Mouse (Mus musculus) kidney, adult 11 months (tissue): ENCODE data around the gene Car15.
A peak's percentile ranks its signal among the peaks of the same experiment; 100 is the strongest.

Source experiments
- DNase-seq: peaks from one replicate; pipeline ENCODE4 v3.0.0; 2022

Car15 gene

DNA sequence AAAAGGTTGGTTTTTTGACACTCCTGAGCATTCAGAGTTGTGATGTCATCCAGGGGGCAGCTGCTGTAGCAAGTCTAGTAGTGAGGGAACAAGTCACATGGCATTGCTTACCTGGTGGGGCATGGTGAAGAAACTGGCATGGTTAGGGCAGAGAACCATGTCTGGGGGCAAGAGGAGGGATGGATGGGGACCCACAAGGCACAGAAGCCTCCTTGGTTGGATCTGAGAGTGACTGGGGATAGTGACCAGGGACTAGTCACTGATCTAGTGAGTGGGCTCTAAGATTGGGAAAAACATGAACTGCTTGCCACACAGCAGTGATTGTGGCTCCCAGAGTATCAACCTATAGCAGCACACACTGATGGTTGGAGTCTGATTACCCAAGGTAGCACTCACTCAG lies 38.6 kb downstream of the Car15 start:
- DNase-seq, result no peak

- DNase-seq, result peak; percentile 56
Measured at GRCm38 (mm10) chr16:17798321-17799180, 39.6 kb downstream of the Car15 start.

DNA sequence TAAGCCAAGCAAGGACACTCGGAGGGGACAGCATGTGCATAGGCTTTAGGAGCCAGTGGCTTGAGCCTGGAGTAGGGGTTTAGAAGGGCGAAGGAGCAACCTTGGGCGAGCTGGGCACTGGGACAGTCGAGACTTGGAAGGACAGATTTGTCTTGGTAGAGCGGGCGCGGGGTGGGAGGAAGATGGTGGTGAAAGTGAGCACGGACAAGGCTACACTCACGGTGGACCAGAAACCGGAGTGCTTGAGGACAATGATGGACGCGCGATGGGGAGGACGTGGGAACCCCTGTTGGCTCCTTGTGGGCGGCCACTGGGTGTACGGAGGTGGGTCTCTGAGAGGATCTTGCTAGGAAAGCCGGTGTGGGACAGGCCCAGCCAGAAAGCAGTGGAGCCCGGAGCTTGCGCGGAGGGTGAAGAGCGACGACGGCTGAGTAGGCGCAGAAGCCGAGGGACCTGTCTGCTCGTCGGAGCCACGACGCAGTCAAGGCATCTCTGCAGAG lies 40.3 kb downstream of the Car15 start:
- no peak for DNase-seq

- DNase-seq, result no peak
Measured at GRCm38 (mm10) chr16:17796971-17797811, 41.0 kb downstream of the Car15 start, which contains the start of gene Scarf2. TSS of gene Scarf2 (plus strand) at chr16:17797282.

DNA sequence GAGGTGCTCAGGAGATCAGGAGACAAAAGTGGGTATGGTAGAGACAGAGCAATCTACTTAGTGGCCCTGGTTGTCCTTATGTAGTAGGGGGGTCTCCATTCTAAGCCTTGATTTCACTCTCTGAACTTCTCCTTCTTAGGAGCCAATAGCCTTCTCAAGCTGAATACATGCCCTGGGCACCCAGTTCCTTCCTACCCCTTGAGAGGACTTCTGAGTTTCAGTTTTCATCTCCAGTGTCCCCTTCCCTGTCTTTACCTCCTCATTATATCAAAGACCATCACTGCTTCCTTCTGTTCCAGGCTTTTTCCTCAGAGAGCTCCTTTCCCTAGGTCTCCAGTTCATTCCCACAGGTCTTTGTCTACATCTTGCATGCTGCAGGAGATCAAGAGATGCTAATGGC lies 41.6 kb downstream of the Car15 start:
- DNase-seq, result no peak

DNA sequence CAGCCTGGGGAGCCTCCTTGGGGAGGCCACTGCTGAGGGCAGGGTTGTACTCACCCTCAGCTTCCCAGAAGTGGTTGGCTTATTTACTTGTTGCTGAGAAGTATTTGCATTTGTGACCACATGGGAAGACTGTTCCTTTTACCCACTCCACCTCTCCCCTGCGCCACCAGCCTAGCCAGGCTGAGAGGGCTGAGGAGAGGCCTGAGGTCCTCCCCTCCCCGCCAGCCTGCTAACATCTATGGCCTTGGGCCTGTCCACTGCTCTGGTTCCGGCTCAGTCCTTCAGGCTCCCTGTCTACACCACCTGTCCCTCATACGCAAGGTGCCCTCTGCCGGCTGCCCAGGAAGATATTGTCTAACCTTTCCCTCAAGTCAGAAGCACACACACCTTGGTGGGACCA lies 42.5 kb downstream of the Car15 start:
- no peak for DNase-seq

GRCm38 (mm10) chr16:17794047-17794446 lies 44.1 kb downstream of the Car15 start:
- no peak for DNase-seq

DNA sequence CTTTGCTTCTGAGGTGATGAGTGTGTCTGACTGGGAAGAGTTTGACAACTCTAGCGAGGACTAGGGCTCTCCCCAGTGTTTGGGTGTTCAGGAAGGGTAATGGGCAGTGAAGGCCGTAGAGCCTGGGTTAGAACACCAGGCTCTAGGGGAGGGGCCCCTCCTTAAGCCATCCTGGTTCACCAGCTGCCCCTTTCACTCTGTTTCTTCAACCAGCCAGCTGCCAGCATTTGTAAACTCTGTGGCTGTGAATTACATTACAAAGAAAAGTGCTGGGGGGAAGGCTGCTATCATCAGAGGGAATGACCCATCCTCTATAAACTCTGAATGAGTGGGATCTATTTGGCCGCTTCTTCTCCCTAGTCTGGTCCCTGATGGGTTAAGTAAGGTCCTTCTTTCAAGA lies 45.4 kb downstream of the Car15 start:
- no peak for DNase-seq

DNA sequence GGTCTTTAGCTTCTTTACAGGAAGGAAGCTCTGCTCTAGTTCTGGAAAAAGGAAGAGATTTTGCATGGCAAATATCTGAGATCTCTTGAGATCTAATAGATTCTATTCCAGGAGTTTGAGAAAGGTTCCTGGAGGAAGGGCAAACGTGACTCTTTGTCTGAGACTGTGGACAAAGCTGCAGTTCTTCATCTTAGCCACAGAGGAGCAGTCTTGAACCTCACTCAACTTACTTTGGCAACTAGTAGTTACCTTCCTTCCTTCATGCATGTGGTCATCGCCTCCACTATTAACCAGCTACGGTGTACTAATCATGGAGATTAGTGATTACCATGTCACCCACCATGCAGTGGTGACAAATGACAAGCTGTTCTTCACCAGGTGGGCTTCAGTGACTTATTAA lies 52.8 kb downstream of the Car15 start:
- DNase-seq, result no peak
